Mouse (Mus musculus): ENCODE results near the gene Ncan. TPM values are rescaled to one million over a fixed set of nuclear protein-coding genes. Genes with fewer than 3 reads are reported as not detected.
A peak's percentile ranks its signal among the peaks of the same experiment; 100 is the strongest.

Gene Ncan
- total RNA-seq (2021): 100 to 1,000 TPM; 575 to 578 TPM
- long read RNA-seq, full-length matches to known transcripts: 2 of 88 reads
- long read RNA-seq, partial matches to known transcripts: 16 of 88 reads
- long read RNA-seq, other reads (novel, unspliced or antisense): 70 of 88 reads

GRCm38 (mm10) chr8:70120667-70121066 is at the start of gene Ncan:
TSS of gene Ncan (minus strand) at chr8:70120873.
- DNase-seq (ENCODE audit: low spot score in 2 of 2): peak; percentile 95 to 97

- no peak for DNase-seq (ENCODE audit: low spot score in 2 of 2)
Measured at GRCm38 (mm10) chr8:70170116-70170515, 49.4 kb upstream of the Ncan start.

- peak; percentile 77 to 81 for DNase-seq (ENCODE audit: low spot score in 2 of 2)
Measured at GRCm38 (mm10) chr8:70166504-70167110, 45.9 kb upstream of the Ncan start.

- no peak for DNase-seq (ENCODE audit: low spot score in 2 of 2)
Measured at GRCm38 (mm10) chr8:70163316-70163715, 42.6 kb upstream of the Ncan start.

GRCm38 (mm10) chr8:70160015-70160414 is 39.3 kb upstream of the Ncan start:
- no peak for DNase-seq (ENCODE audit: low spot score in 2 of 2)

- no peak for DNase-seq (ENCODE audit: low spot score in 2 of 2)
Measured at GRCm38 (mm10) chr8:70159211-70159610, 38.5 kb upstream of the Ncan start.

GRCm38 (mm10) chr8:70158069-70158853 is 37.6 kb upstream of the Ncan start:
- peak; percentile 69 to 79 for DNase-seq (ENCODE audit: low spot score in 2 of 2)

- no peak for DNase-seq (ENCODE audit: low spot score in 2 of 2)
Measured at GRCm38 (mm10) chr8:70157240-70157800, 36.6 kb upstream of the Ncan start.

GRCm38 (mm10) chr8:70152537-70153257 is 32.0 kb upstream of the Ncan start:
- DNase-seq (ENCODE audit: low spot score in 2 of 2): peak; percentile 57 to 67

GRCm38 (mm10) chr8:70150158-70150557 is 29.5 kb upstream of the Ncan start:
- no peak for DNase-seq (ENCODE audit: low spot score in 2 of 2)

GRCm38 (mm10) chr8:70147678-70148607 is 27.3 kb upstream of the Ncan start:
- DNase-seq (ENCODE audit: low spot score in 2 of 2): no peak

GRCm38 (mm10) chr8:70139981-70140380 is 19.3 kb upstream of the Ncan start:
- no peak for DNase-seq (ENCODE audit: low spot score in 2 of 2)

GRCm38 (mm10) chr8:70139026-70139857 is 18.6 kb upstream of the Ncan start, which contains the start of the genes Rfxank, Borcs8 and Mef2b:
TSS of gene Rfxank (minus strand) at chr8:70139154.
TSS of gene Borcs8 (plus strand) at chr8:70139499.
TSS of gene Mef2b (plus strand) at chr8:70139711.
- peak; percentile 97 to 98 for DNase-seq (ENCODE audit: low spot score in 2 of 2)

- DNase-seq (ENCODE audit: low spot score in 2 of 2): no peak
Measured at GRCm38 (mm10) chr8:70137890-70138289, 17.2 kb upstream of the Ncan start.

GRCm38 (mm10) chr8:70136591-70136990 is 15.9 kb upstream of the Ncan start:
- DNase-seq (ENCODE audit: low spot score in 2 of 2): no peak

GRCm38 (mm10) chr8:70134931-70135330 is 14.3 kb upstream of the Ncan start:
- DNase-seq (ENCODE audit: low spot score in 2 of 2): no peak

- no peak for DNase-seq (ENCODE audit: low spot score in 2 of 2)
Measured at GRCm38 (mm10) chr8:70134086-70134485, 13.4 kb upstream of the Ncan start.

- peak; percentile 74 to 81 for DNase-seq (ENCODE audit: low spot score in 2 of 2)
Measured at GRCm38 (mm10) chr8:70131166-70131883, 10.7 kb upstream of the Ncan start, which contains the start of gene Nr2c2ap. TSS of gene Nr2c2ap (plus strand) at chr8:70131333.

Data from layer of hippocampus, postnatal 10 days (tissue).